Mouse (Mus musculus): ENCODE results near the gene Otof.

Gene Otof

DNA sequence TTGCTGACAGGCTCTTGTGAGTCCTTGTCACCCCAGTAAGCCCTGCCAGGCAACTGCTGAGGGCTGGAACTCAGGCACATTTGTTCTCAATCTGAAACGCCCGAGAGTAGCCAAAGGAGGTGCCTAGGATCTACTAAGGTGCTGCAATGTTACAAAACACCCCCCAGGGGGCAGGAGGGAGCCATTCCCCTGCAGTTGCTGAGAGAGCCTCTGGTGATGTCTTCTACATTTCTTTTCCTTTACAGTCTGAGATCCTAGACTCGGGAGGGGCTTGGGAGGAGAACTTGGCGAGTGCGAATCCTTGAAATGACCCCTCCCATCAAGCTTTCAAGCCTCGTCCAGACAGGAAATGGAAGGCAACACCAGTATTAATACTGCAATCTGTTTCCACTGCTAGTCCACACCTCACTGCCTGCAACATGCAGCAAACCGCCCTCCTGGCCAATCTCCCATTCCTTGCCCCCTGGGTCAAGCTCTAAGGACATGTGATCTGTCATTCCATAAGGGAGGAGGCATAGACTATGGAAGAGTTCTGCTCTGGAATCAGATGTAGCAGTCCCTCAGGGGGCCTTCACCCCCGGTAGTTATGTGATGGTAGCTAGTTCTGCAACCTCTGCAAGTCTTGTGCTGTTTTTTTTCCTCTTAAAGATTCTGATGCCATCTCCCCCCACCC lies 38.0 kb downstream of the Otof start:
- peak; percentile 14 for DNase-seq (ENCODE audit: low read depth)

DNA sequence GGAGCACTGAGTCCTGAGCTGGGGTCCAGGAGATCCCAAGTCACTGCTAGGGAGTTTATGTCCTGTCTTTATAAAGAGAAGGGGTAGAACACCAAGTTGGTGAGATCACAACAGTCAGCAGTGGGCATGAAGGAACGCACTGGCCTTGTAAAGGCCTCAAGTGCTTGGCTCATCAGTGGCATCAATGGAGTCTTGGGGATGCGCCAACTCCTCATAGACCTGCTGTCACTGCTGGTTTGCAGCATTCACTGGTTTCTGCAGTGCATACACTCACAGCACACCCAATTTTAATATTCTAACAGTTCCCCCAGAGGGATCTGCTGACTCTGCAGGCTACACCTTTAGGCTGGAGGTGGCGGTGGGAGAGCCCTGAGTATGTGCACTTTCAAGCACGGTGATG lies 38.6 kb downstream of the Otof start:
- no peak for DNase-seq (ENCODE audit: low read depth)

DNA sequence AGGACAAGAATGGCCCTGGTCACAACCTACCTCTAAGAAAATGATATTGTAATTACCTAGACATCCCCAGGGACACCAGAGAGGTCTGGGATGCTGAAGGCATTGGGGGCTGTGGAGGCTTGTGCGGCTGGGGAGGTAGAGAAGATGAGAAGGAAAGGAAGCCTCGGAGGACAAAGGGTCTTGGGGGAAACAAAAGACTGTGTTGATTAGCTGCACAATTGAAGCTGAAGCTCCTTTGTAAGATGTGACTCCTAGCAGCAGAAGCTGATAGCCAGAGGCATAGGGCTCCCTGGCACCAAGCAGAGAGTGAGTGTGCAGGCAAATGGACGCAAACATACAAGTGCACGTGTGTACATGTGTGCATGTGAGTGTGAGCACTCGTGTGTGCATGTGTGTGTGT lies 45.1 kb downstream of the Otof start:
- DNase-seq (ENCODE audit: low read depth): no peak

DNA sequence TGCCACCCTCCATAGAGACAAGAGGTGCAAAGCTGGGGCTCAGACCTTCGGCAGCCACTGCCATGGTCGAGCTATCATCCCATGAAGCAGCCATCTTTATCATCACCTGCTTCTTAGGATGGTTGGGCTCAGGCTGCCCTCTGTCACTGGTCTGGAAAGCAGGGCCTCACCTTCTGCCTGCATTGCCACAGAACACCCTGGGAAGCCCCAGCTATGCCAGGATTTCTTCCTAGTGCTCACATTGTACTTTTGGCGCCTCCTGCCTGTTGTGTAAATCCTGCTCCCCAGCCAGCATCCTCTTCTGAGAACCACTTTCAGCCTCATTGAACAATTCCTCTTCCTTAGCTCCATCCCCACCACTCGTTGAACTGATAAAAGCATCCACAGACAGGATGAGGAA lies 45.9 kb downstream of the Otof start:
- no peak for DNase-seq (ENCODE audit: low read depth)

DNA sequence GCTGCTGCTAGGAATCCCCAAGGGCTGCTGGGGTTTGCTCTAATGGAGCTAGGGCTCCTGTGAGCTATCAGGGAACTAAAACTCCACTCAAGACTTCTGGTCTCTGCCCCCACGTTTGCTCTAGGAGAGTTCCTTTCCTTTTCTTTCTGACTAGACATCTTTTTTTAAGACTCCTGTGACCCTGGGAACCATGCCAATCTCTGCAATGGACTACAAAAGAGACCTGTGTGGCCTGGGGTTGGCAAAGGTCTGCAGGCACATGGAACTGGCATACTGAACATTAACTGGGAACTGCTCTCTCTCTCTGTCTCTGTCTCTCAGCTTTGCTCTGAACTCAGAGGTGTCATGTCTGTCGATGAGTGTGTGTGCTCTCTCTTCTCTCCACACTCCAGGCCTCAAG lies 46.4 kb downstream of the Otof start:
- no peak for DNase-seq (ENCODE audit: low read depth)

DNA sequence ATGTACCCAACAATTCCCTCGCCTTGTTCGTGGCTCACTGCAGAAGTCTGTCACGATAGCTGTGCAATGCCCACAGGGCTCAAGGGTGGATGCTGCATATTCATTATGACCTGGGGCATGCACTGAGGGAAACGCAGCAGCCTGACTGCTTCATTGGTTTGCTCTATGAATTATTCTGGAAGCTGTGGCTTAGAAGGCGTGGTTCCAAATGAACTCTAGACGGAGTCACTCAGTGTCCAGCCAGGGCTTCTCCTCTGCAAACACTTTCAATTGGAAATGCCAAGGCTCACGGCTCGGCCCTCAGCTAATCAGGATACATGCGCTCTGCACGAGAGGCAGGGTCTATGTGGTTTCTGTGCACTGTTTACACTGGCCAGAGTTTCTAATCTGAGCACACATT lies 50.2 kb downstream of the Otof start:
- DNase-seq (ENCODE audit: low read depth): no peak

DNA sequence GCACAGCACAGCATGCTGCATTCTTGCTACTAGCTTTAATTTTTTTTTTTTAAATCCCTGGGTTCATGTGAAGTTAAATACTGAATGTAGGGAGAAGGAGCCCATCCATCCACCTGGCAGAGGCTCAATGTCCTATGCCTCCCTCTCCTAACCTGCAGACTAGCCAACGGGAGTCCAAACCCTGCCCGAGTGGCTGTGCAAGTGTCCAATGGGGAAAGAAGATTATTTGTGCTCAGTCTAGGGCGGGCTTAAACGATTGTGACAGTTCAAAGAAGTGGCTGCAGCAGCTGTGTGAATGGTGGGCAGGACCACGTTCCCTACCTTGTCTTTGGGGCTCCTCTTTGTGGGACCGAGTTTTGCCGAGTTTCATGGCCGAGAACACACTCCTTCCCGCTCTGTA lies 54.9 kb downstream of the Otof start:
- DNase-seq (ENCODE audit: low read depth): no peak

DNA sequence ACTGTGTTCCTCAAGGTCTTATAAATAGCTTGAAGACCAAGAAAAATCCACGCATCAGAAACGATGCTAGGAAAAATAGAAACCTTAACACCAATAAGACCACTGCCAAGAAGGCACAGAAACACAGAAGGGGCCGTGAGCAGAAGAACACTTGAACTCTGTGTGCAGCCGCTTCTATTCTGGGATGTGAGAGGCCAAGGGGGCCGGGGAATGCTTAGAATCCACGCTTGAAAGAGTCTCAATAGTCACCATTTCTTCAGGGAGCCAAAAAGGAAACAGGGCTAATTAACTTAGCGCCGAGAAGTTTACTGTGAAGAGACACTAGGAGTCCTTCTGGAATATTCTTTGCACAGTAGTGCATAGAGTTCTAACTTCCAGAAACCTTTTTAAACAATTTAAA lies 60.6 kb downstream of the Otof start:
- no peak for DNase-seq (ENCODE audit: low read depth)

DNA sequence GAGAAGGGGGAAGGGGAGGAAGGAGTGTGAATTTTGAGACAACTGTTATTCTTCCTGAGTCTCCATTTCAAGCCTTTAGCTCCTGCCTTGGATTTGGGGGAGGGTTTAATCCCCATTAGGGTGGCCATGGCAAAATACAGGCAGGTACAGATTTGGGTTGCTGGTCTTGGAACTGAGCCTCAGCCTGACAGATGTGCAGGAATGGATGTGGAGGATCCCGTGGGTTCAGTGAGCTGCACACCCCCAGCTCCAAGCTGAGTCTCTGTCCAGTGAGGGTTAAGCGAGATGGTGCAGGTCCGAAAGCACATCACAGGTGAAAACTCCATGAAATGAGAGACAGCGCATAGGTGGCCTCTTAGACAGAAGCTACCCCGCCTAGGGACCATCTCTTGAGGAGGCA lies 61.2 kb downstream of the Otof start:
- DNase-seq (ENCODE audit: low read depth): no peak

DNA sequence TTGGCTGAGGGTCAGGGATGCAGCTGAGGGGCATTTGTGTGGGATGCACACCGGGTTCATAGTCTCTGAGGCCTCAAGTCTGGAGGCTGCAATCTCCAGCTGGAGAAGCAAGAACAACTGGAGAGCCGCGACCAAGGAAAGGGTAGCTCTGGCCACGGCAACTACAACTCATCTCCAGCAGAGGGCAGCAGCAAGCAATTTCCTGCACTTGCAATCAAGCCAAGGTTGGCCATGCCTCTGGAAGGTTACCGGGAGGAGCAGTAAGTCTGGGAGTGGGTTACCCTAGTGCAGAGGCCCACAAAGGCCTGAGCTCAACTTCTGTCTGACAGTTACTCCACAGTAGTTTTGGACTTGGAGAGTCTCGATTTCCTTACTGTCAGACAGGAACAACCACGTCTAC lies 70.3 kb downstream of the Otof start:
- peak; percentile 58 for DNase-seq (ENCODE audit: low read depth)

DNA sequence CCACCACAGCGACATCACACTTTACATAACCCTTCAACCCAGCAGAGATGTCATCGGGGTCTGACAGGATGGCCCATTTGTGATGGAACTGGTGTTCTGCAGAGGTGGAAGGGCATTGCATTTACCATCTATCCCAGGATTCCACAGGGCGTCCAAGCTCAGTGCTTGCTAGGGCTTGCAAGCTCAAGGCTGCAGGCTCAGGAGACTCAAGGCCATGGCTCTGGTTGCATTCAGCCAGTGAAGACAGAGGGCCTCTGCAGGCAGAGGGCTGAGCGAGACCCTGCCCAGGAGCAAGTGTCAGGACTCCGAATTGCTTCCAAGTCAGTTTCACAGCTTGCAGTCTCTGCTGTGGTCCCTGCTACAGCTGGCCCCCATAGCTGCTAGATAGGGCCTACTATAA lies 71.9 kb downstream of the Otof start:
- DNase-seq (ENCODE audit: low read depth): no peak

DNA sequence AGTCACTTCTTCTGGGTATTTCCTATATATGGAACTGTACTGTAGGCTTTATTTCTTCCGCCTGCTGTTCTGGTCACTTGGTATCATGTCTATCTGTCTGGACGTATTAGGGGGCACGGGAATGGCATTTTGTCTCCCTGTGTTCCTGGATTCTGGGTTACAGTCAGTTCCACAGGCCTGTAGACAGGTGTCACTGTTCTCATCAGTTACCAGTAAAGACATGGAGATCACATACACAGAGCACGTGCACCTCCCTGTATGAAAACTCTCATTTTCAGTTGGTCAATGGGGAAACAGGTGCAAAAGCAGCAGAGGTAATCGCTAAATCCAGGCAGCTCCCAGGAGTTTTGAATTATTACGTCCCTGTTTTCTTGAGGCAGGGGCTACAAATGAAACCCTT lies 74.0 kb downstream of the Otof start:
- DNase-seq (ENCODE audit: low read depth): no peak

DNA sequence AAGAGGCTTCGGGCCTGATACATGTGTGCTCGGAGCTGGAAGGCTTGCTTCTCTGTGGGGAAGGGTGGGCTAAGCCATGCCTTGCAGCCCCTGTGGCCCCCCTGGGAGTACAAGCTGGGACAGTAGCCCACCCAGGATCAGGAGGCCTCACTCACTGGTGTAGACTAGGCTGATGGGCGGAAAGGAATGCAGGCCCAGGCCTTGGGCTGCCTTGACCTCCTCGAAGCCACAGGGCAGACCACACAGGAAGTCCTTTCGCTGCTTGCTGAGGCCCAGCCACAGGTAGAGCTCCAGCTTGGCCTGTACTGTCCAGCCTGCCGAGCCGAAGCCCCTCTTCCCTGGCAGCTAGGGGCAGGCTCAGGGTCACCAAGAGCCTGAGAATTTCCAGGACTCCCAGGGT lies 78.9 kb downstream of the Otof start:
- DNase-seq (ENCODE audit: low read depth): no peak

DNA sequence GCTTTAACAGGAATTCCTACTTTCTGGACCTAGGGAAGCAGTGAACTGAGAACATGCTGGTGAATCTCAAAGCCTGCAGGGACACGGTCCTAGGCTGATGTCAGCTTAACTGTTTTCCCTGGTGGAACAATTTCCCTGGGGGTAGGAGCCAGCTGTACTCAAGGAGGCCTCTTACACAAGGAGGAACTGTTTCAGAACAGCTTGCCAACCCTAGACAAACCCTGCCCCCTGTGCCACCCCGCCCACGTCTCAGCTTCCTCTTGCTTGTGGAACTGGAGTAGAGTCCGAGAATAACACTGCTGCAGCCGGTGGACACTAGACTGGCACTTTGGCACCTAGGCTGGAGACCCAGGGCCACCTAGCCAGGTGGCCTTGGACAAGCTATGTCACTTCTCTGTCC lies 92.3 kb downstream of the Otof start:
- no peak for DNase-seq (ENCODE audit: low read depth)

DNA sequence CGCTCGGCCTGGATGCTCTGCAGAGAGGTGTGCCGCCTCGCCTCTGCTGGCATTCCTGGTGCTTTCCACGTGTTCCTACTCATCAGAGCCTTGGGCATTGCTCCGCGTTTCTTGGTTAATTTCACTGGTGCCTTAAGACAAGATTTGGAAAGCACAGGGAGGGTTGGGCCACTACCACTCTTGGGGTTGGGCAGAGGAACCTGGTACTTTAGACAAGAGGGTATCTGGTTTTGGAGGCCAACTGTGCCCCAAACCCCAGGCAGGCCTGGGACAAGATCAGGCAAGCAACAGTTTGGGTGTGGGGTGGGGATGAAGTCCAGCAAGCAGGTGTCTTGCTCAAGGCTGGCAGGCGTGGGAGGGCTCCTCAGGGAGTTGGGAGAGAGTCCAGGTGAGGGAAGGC lies 94.3 kb downstream of the Otof start:
- no peak for DNase-seq (ENCODE audit: low read depth)

DNA sequence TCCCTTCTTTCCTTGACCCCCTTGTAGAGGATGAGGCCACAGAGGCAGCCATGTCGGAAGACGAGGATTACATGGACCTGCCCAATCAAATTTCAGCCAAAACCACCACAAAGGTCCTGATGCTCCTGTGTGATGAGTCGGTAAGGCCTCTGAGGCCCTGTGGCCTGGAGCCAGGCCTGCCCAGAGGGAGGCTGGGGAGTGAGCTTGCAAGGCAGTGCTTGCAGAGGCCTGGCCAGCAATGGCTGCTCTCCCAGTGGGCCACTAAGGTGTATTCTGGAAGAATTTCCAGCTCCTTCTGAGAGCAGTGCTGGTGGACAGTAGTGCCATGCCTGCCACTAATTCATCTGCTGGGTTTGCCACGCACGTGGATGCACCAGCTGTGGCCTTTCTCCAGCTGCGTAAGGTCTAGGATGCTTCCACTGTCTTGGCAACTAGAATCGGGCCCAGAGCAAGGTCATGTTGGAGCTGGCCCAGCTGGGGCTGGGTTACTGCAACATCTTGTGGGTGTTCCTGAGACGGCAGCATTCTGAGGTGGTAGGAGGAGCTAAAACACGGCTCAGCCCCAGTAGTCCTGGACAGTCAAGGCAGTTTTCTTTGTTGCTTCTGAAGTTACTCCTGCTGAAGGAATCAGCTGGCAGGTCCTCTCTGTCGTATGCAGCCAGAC lies 103.2 kb downstream of the Otof start:
- no peak for DNase-seq (ENCODE audit: low read depth)

DNA sequence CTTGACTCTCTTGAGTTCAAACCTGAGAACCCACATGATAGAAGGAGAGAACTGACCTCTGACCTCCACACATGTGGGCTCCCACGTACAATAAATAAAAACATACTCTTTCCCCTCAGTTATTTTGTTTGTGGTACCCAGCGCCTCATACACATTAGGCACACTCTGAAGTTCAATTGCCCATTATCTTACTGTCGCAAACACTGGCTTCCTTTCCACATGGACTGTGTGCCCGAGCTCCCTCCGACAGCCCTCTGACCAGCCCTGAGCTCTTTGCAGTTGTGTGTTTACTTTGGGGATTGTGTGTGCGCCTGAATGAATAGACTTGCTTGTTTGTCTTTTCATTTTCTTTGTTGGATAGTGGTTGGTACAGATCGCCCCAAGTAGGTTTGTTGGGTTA lies 105.1 kb downstream of the Otof start:
- no peak for DNase-seq (ENCODE audit: low read depth)

DNA sequence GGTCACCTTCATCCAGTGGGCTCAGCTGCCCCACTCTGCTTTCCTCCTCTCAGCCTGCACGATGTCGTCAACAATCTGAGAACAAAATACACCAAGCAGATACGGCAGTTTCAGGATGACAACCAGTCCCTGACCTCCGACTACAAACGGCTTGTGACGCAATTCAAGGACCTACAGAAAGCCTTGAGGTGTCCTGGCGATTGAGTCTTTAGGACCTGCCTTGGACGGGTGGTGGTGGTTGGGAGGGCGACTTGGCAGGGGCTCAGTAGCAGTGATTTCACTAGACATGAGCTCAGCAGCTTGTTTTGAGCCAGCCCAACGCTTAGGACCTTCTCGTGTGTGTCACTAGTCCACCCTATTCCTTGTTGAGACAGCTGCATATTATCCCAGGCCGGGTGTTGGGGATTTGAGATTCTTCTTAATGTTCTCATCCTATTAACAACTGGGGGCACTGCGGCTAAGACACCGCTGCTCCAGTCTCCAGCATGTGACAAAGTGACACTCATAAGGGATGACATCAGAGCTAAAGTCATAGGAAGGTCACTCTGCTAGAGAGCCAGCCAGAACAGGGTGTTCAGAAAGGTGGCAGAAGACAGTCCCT lies 106.1 kb downstream of the Otof start:
- no peak for DNase-seq (ENCODE audit: low read depth)

DNA sequence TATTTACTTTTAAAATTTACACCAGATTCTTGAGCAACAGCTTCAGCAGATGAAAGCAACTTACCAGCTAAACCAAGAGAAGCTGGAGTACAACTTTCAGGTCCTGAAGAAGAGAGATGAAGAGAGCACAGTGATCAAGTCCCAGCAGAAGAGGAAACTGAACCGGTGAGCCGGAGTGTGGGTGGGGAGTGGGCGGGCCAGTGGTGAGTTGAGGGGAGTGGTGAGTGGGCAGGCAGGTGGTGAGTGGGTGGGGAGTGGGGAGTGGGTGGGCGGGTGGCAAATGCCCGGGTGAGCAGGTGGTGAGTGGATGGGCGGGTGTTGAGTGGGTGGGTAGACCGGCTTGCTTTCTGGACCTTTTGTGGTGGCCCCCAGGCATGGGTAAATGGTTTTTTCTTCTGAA lies 106.6 kb downstream of the Otof start:
- DNase-seq (ENCODE audit: low read depth): no peak

DNA sequence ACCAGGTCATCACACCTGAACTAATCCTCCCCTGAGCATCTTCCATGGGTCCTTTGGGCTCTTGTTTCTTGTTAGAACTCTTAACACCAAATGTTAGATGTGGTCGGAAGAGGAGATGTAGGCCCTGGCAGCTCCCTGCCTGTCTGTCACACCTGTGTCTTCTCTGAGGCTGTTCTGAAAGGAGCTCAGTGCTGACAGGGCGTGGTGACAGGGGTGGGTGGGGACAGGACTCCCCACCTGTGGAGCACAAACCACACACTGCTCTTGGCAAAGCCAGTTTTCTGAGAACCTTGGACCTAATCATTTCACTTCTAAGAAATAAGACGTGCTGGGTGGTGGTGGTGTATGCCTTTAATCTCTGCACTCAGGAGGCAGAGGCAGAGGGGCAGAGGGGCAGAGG lies 108.1 kb downstream of the Otof start:
- DNase-seq (ENCODE audit: low read depth): peak; percentile 33

DNA sequence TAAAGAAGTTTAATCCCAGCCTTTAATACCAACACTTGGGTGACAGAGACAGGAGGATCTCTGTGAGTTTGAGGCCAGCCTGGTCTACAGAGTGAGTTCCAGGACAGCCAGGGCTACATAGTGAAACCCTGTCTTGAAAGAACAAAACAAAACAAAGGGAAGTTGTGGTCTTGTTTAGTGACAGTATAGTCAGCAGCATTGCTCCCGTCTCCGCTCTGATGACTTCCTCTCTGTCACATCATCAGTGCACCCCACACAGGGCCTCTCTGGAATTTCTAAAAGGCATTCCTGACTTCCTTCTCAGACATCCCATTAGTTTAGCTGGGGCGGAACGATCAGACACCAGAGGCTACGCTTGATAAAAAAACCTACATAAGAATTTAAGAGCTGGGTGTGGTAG lies 117.8 kb downstream of the Otof start:
- no peak for DNase-seq (ENCODE audit: low read depth)

DNA sequence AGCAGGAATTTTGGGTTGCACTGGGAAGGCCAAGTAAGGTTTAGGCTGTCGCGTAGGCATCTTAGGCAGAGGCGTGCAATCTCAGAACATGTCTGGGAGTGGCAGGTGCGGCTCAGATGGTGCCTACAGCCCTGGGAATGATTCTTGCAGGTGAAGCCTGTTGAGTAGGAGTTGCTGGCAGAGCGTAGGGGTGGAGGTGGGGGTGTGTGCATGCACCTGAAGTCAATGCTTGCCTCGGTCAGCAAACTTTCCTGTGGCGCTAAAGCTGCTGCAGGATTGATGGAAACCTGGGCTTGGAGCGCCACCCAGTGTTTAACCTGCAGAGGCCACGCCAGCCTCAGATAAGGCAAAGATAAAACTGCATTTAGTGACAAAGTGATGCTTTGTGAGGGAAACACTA lies 118.6 kb downstream of the Otof start:
- DNase-seq (ENCODE audit: low read depth): peak; percentile 80

DNA sequence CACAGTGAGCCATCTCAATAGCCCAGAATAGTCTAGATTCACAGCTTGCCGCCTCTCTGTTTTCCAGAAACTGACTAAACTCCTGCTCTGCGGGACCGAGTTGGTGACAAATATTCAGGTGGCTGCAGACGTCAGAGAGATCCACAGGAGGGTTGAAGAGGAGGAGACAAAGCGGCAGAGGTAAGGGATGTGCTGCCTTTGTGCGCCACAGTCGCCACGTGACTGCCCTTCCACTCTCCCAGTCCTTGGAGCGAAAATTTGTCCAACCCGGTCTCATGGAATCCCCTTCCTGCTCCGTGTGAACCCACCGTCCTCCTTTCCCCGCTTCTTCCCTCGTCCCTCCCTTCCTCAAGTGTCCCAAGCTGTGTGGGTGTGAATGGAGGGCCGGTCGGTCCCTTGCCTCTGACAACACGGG lies 119.1 kb downstream of the Otof start:
- DNase-seq (ENCODE audit: low read depth): no peak
